Mouse (Mus musculus) midbrain, embryonic 15.5 days (tissue): ENCODE measurements at regions not wholly inside any gene's neighbourhood (a gene's known extent, or its start where the extent isn't known, plus 50 kb on each side); places are given as distances from the start of the nearest gene placed in this dataset.

Experiments used
- ATAC-seq: fragments of 200-750 bp; cut with Nextera tagmentation; replicated peaks from 2 replicates; pipeline ENCODE4 v1.8.0; 2017; ENCODE audit warnings: moderate TSS enrichment
- H3K27ac ChIP-seq: fragments of 300-500 bp; sonication (generic); 2 replicates; pipeline ENCODE4 v1.5.1; 2015; ENCODE audit warnings: mild to moderate bottlenecking, inconsistent platforms
- H3K27me3 ChIP-seq: fragments of 300-500 bp; sonication (generic); replicated peaks from 2 replicates; pipeline ENCODE4 v1.6.1; 2015; ENCODE audit warnings: inconsistent platforms
- H3K36me3 ChIP-seq: fragments of 300-500 bp; sonication (generic); replicated peaks from 2 replicates; pipeline ENCODE4 v1.6.1; 2015; ENCODE audit warnings: inconsistent platforms
- H3K4me1 ChIP-seq: fragments of 300-500 bp; sonication (generic); 2 replicates; pipeline ENCODE4 v1.6.1; 2015; ENCODE audit warnings: inconsistent platforms
- H3K4me2 ChIP-seq: fragments of 300-500 bp; sonication (generic); 2 replicates; pipeline ENCODE4 v1.6.1; 2015; ENCODE audit warnings: inconsistent platforms, mild to moderate bottlenecking, moderate library complexity
- H3K4me3 ChIP-seq: fragments of 300-500 bp; sonication (generic); 2 replicates; pipeline ENCODE4 v1.5.1; 2015; ENCODE audit warnings: mild to moderate bottlenecking, inconsistent platforms
- H3K9ac ChIP-seq: fragments of 300-500 bp; sonication (generic); 2 replicates; pipeline ENCODE4 v1.6.1; 2015; ENCODE audit warnings: mild to moderate bottlenecking, inconsistent platforms
- H3K9me3 ChIP-seq: fragments of 300-500 bp; sonication (generic); 2 replicates; pipeline ENCODE4 v1.6.1; 2016; ENCODE audit warnings: inconsistent platforms
- WGBS: fragments of 180-500 bp; shearing (Covaris S2); methylation state at CpG from one replicate; pipeline ENCODE4 v1.1.7; 2015; ENCODE audit warnings: mixed read lengths; 5-methylcytosine and 5-hydroxymethylcytosine counted together

GRCm38 (mm10) chr3:115766153-115766552, 51.3 kb upstream of the S1pr1 start:
- H3K27me3 ChIP-seq: no peaks in the 10 kb centered on the region
- H3K9me3 ChIP-seq: no peaks in the 10 kb centered on the region
- WGBS: 85% methylated on average over 8 of the region's 8 CpGs
- no peak overlapping the region for H3K27ac ChIP-seq
- no peak overlapping the region for H3K4me2 ChIP-seq
- H3K36me3 ChIP-seq: no peaks in the 10 kb centered on the region
- ATAC-seq: no peak
- H3K4me1 ChIP-seq: no peaks in the 10 kb centered on the region
- H3K4me3 ChIP-seq: no peak overlapping the region
- H3K9ac ChIP-seq: no peak overlapping the region

- no peak overlapping the region for H3K27ac ChIP-seq
- H3K4me2 ChIP-seq: no peak overlapping the region
- H3K27me3 ChIP-seq: no peaks in the 10 kb centered on the region
- H3K4me3 ChIP-seq: no peak overlapping the region
- 93% methylated on average over 1 of the region's 1 CpGs for WGBS
- H3K9me3 ChIP-seq: no peaks in the 10 kb centered on the region
- H3K4me1 ChIP-seq: no peaks in the 10 kb centered on the region
- no peaks in the 10 kb centered on the region for H3K36me3 ChIP-seq
- ATAC-seq: no peak
- no peak overlapping the region for H3K9ac ChIP-seq
Measured at GRCm38 (mm10) chr3:115768290-115768689, 53.4 kb upstream of the S1pr1 start.

GRCm38 (mm10) chr3:115768761-115769530, 54.1 kb upstream of the S1pr1 start:
- H3K4me3 ChIP-seq: no peak overlapping the region
- no peaks in the 10 kb centered on the region for H3K9me3 ChIP-seq
- 75% methylated on average over 19 of the region's 19 CpGs for WGBS
- no peak overlapping the region for H3K4me2 ChIP-seq
- no peak overlapping the region for H3K27ac ChIP-seq
- ATAC-seq: no peak
- no peak overlapping the region for H3K9ac ChIP-seq
- H3K36me3 ChIP-seq: no peaks in the 10 kb centered on the region
- no peaks in the 10 kb centered on the region for H3K27me3 ChIP-seq
- no peaks in the 10 kb centered on the region for H3K4me1 ChIP-seq

- Histone ChIP-seq H3K27ac (no peak overlapping the region), H3K9ac (no peak overlapping the region), H3K27me3 (no peaks in the 10 kb centered on the region), H3K9me3 (no peaks in the 10 kb centered on the region), H3K4me1 (peaks cover 10% of the 10 kb centered on the region), H3K36me3 (no peaks in the 10 kb centered on the region), H3K4me2 (no peak overlapping the region), H3K4me3 (no peak overlapping the region)
- WGBS: 85% methylated on average over 5 of the region's 5 CpGs
- ATAC-seq: no peak
Measured at GRCm38 (mm10) chr3:115772676-115773075, 57.8 kb upstream of the S1pr1 start.

- ATAC-seq: peak; percentile 92
- peaks cover 10% of the 10 kb centered on the region for H3K4me1 ChIP-seq
- 19% methylated on average over 8 of the region's 8 CpGs for WGBS
- H3K27ac ChIP-seq: peak overlapping the region; percentile 56
- H3K27me3 ChIP-seq: no peaks in the 10 kb centered on the region
- no peak overlapping the region for H3K9ac ChIP-seq
- peak overlapping the region; percentile 16 for H3K4me3 ChIP-seq
- H3K9me3 ChIP-seq: no peaks in the 10 kb centered on the region
- H3K36me3 ChIP-seq: no peaks in the 10 kb centered on the region
- H3K4me2 ChIP-seq: peak overlapping the region; percentile 40
Measured at GRCm38 (mm10) chr3:115774321-115774720, 59.4 kb upstream of the S1pr1 start.

GRCm38 (mm10) chr3:115774723-115775122, 59.9 kb upstream of the S1pr1 start:
- Histone ChIP-seq H3K9me3 (no peaks in the 10 kb centered on the region), H3K4me1 (peaks cover 10% of the 10 kb centered on the region), H3K4me2 (peak overlapping the region; percentile 40), H3K27me3 (no peaks in the 10 kb centered on the region), H3K4me3 (peak overlapping the region; percentile 16), H3K36me3 (no peaks in the 10 kb centered on the region), H3K27ac (peak overlapping the region; percentile 56), H3K9ac (no peak overlapping the region)
- ATAC-seq: peak; percentile 86
- 24% methylated on average over 4 of the region's 4 CpGs for WGBS

GRCm38 (mm10) chr3:115779144-115779890, 64.4 kb upstream of the S1pr1 start:
- H3K4me3 ChIP-seq: no peak overlapping the region
- H3K27ac ChIP-seq: no peak overlapping the region
- no peak overlapping the region for H3K9ac ChIP-seq
- no peak for ATAC-seq
- no peaks in the 10 kb centered on the region for H3K36me3 ChIP-seq
- 83% methylated on average over 10 of the region's 10 CpGs for WGBS
- no peak overlapping the region for H3K4me2 ChIP-seq
- H3K27me3 ChIP-seq: no peaks in the 10 kb centered on the region
- H3K4me1 ChIP-seq: peaks cover 11% of the 10 kb centered on the region
- H3K9me3 ChIP-seq: no peaks in the 10 kb centered on the region

GRCm38 (mm10) chr3:115779906-115780305, 65.0 kb upstream of the S1pr1 start:
- 93% methylated on average over 5 of the region's 5 CpGs for WGBS
- Histone ChIP-seq H3K36me3 (no peaks in the 10 kb centered on the region), H3K4me2 (no peak overlapping the region), H3K4me1 (peaks cover 5% of the 10 kb centered on the region), H3K27ac (no peak overlapping the region), H3K27me3 (no peaks in the 10 kb centered on the region), H3K9ac (no peak overlapping the region), H3K9me3 (no peaks in the 10 kb centered on the region), H3K4me3 (no peak overlapping the region)
- ATAC-seq: no peak

GRCm38 (mm10) chr3:115782726-115783125, 67.9 kb upstream of the S1pr1 start:
- Histone ChIP-seq H3K4me3 (no peak overlapping the region), H3K4me2 (no peak overlapping the region), H3K9ac (no peak overlapping the region), H3K4me1 (peaks cover 4% of the 10 kb centered on the region; the same call in 1 of the 2 replicates), H3K27me3 (no peaks in the 10 kb centered on the region), H3K36me3 (no peaks in the 10 kb centered on the region), H3K9me3 (no peaks in the 10 kb centered on the region), H3K27ac (no peak overlapping the region)
- ATAC-seq: no peak

GRCm38 (mm10) chr3:115787360-115787759, 72.5 kb upstream of the S1pr1 start:
- Histone ChIP-seq H3K9me3 (no peaks in the 10 kb centered on the region), H3K4me2 (no peak overlapping the region), H3K36me3 (no peaks in the 10 kb centered on the region), H3K9ac (no peak overlapping the region), H3K27me3 (no peaks in the 10 kb centered on the region), H3K4me1 (no peaks in the 10 kb centered on the region), H3K27ac (no peak overlapping the region), H3K4me3 (no peak overlapping the region)
- no peak for ATAC-seq
- WGBS: 78% methylated on average over 1 of the region's 1 CpGs

GRCm38 (mm10) chr3:115788525-115788924, 73.7 kb upstream of the S1pr1 start:
- no peaks in the 10 kb centered on the region for H3K27me3 ChIP-seq

GRCm38 (mm10) chr3:115789063-115789462, 74.2 kb upstream of the S1pr1 start:
- Histone ChIP-seq H3K4me2 (no peak overlapping the region), H3K4me3 (no peak overlapping the region), H3K27ac (no peak overlapping the region), H3K9ac (no peak overlapping the region), H3K9me3 (no peaks in the 10 kb centered on the region), H3K4me1 (no peaks in the 10 kb centered on the region), H3K36me3 (no peaks in the 10 kb centered on the region), H3K27me3 (no peaks in the 10 kb centered on the region)
- ATAC-seq: no peak
- WGBS: 81% methylated on average over 6 of the region's 6 CpGs

More at GRCm38 (mm10) chr3:115788525-115788924, 73.7 kb upstream of the S1pr1 start:
- H3K27ac ChIP-seq: no peak overlapping the region
- H3K4me3 ChIP-seq: no peak overlapping the region
- ATAC-seq: no peak
- H3K36me3 ChIP-seq: no peaks in the 10 kb centered on the region
- H3K4me2 ChIP-seq: no peak overlapping the region
- WGBS: 82% methylated on average over 3 of the region's 3 CpGs
- no peak overlapping the region for H3K9ac ChIP-seq
- H3K4me1 ChIP-seq: no peaks in the 10 kb centered on the region
- H3K9me3 ChIP-seq: no peaks in the 10 kb centered on the region

GRCm38 (mm10) chr3:115792606-115793005, 77.7 kb upstream of the S1pr1 start:
- WGBS: 73% methylated on average over 4 of the region's 4 CpGs
- Histone ChIP-seq H3K9me3 (no peaks in the 10 kb centered on the region), H3K9ac (no peak overlapping the region), H3K27me3 (no peaks in the 10 kb centered on the region), H3K4me1 (no peaks in the 10 kb centered on the region), H3K36me3 (no peaks in the 10 kb centered on the region), H3K4me3 (no peak overlapping the region), H3K4me2 (no peak overlapping the region), H3K27ac (no peak overlapping the region)
- 0 out of 2 replicates have a peak, but pooled peaks have one; percentile 20 for ATAC-seq
